Comparison of ENCODE assay signal across 7 mouse cellular contexts in the genomic region with DNA sequence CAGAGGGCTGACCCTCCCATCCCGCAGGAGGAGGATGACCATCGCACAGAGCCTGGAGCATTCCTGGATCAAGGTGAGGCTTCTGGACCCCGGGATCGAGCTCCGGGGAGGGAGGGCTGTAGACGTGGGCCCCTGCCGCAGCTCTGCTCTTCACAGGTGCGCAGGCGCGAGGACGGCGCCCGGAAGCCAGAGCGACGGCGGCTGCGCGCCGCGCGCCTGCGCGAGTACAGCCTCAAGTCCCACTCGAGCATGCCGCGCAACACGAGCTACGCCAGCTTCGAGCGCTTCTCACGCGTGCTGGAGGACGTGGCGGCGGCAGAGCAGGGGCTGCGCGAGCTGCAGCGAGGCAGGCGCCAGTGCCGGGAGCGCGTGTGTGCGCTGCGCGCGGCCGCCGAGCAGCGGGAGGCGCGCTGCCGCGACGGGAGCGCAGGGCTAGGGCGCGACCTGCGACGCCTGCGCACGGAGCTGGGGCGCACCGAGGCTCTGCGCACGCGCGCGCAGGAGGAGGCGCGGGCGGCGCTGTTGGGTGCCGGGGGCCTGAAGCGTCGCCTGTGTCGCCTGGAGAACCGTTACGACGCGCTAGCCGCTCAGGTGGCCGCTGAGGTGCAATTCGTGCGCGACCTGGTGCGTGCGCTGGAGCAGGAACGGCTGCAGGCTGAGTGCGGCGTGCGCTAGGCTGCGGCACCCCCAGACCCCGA. TPM values are rescaled to one million over a fixed set of nuclear protein-coding genes. Genes with fewer than 3 reads are reported as not detected.
DNase-seq lines count a peak whose midpoint lies in the region; ATAC-seq and TF ChIP-seq lines count a peak whose summit lies in the region.

No protein-coding gene starts in this region.

- intact Hi-C loops in gastrocnemius, postnatal 36 days (cut with DNase I) = no loop called here
- intact Hi-C loops in left cerebral cortex, postnatal 36 days (cut with DNase I) = loop anchor here (10.0 kb wide), 1 partner anchor 262 kb away; a partner anchor contains a TSS

- peak overlapping the region; percentile 87 for H3K4me2 ChIP-seq in intestine, postnatal 0 days (replicated peaks; ENCODE audit: low read depth)

- no peaks in the 10 kb centered on the region for H3K9me3 ChIP-seq in intestine, postnatal 0 days (ENCODE audit: control insufficient read depth)

- peak overlapping the region; percentile 73 for H3K9ac ChIP-seq in intestine, postnatal 0 days (ENCODE audit: low read depth, low read length)

- TF ChIP-seq POLR2A in small intestine, adult 2 months (IDR thresholded peaks at IDR 0.05; ENCODE audit: low read depth, low read length) = no peak

- under 1% methylated on average over 68 of the region's 93 CpGs for WGBS in intestine, postnatal 0 days
- WGBS in small intestine, adult 2 months = 1% methylated on average over 92 of the region's 93 CpGs

- peak; percentile 82 for ATAC-seq in intestine, postnatal 0 days

- peak; percentile 46 for TF ChIP-seq CTCF in intestine, postnatal 0 days (IDR thresholded peaks at IDR 0.05; ENCODE audit: low read depth)
- no peak for TF ChIP-seq CTCF in small intestine, adult 2 months (IDR thresholded peaks at IDR 0.05; ENCODE audit: extremely low read depth, insufficient read length, insufficient replicate concordance, low read depth, low read length)

- H3K27ac ChIP-seq in intestine, postnatal 0 days (ENCODE audit: low read depth, low read length) = peak overlapping the region; percentile 75
- H3K27ac ChIP-seq in small intestine, adult 2 months (ENCODE audit: insufficient read depth, low read depth, low read length) = peak overlapping the region; percentile 79

- peaks cover 21% of the 10 kb centered on the region; the same call in 1 of the 2 replicates for H3K36me3 ChIP-seq in intestine, postnatal 0 days (ENCODE audit: control insufficient read depth, insufficient read depth)
- H3K36me3 ChIP-seq in small intestine, adult 2 months (ENCODE audit: control insufficient read depth, insufficient read depth, low read length) = peaks cover 11% of the 10 kb centered on the region; the same call in 1 of the 2 replicates

- DNase-seq in adrenal gland, adult 8-10 months = peak; percentile 72
- DNase-seq in embryo, embryonic 10.5 days (ENCODE audit: low spot score) = peak; percentile 84
- DNase-seq in gastrocnemius, postnatal 36 days = peak; percentile 72 to 84
- DNase-seq in left cerebral cortex, postnatal 36 days (ENCODE audit: low spot score in 2 of 2) = peak; percentile 88 to 94
- peak; percentile 88 for DNase-seq in mesoderm, embryonic 11.5 days (ENCODE audit: low read depth, low spot score)

- H3K4me3 ChIP-seq in intestine, postnatal 0 days (ENCODE audit: low read depth, low read length) = peak overlapping the region; percentile 55
- H3K4me3 ChIP-seq in small intestine, adult 2 months (ENCODE audit: low read depth, low read length) = peak overlapping the region; percentile 71

- H3K4me1 ChIP-seq in intestine, postnatal 0 days (replicated peaks; ENCODE audit: control insufficient read depth, insufficient read depth, low read length) = peaks cover 15% of the 10 kb centered on the region
- peaks cover 23% of the 10 kb centered on the region for H3K4me1 ChIP-seq in small intestine, adult 2 months (ENCODE audit: control insufficient read depth, insufficient read depth, insufficient read length, low read length)

- H3K27me3 ChIP-seq in intestine, postnatal 0 days (replicated peaks; ENCODE audit: control insufficient read depth, insufficient read depth, low read length) = no peaks in the 10 kb centered on the region
- 0 out of 2 replicates have a peak, but pooled peaks cover 4% of the 10 kb centered on the region for H3K27me3 ChIP-seq in small intestine, adult 2 months (ENCODE audit: control insufficient read depth, insufficient read depth, low read length)

RNA-seq across cellular contexts. Expression of a gene that starts 8.8 kb away (rescaled TPM):
- not detected for total RNA-seq in adrenal gland, adult 8-10 months (2022)
- not detected for total RNA-seq in gastrocnemius, postnatal 36 days (2021)
- polyA plus RNA-seq in intestine, postnatal 0 days (2015; fragmentation: Nextera tagmentation; extraction: Ambion mirVana) = 0.12 TPM in 2 replicates
- not detected for total RNA-seq in left cerebral cortex, postnatal 36 days (2021)
- polyA plus RNA-seq in small intestine, adult 2 months (2012; rRNA removed) = not detected in 2 replicates

RNA-seq across cellular contexts. Expression of a gene that starts 9.4 kb away (rescaled TPM):
- total RNA-seq in adrenal gland, adult 8-10 months (2022) = not detected
- 10 to 100 TPM; 44.9 to 76.8 TPM for total RNA-seq in gastrocnemius, postnatal 36 days (2021)
- polyA plus RNA-seq in intestine, postnatal 0 days (2015; fragmentation: Nextera tagmentation; extraction: Ambion mirVana) = 0.08 and 0.10 TPM in 2 replicates
- under 1 TPM in 1 of 2 experiments, not detected in 1; 0.34 TPM for total RNA-seq in left cerebral cortex, postnatal 36 days (2021)
- polyA plus RNA-seq in small intestine, adult 2 months (2012; rRNA removed) = not detected in 2 replicates

RNA-seq across cellular contexts. Expression of a gene that starts 9.6 kb away (rescaled TPM):
- 10 to 100 TPM; 67.7 to 88.0 (median 81.8) TPM for total RNA-seq in adrenal gland, adult 8-10 months (2022)
- 10 to 100 TPM; 21.1 to 23.9 TPM for total RNA-seq in gastrocnemius, postnatal 36 days (2021)
- polyA plus RNA-seq in intestine, postnatal 0 days (2015; fragmentation: Nextera tagmentation; extraction: Ambion mirVana) = 50.5 and 53.4 TPM in 2 replicates
- total RNA-seq in left cerebral cortex, postnatal 36 days (2021) = 10 to 100 TPM; 75.0 to 76.4 TPM
- 102 and 228 TPM in 2 replicates for polyA plus RNA-seq in small intestine, adult 2 months (2012; rRNA removed)

RNA-seq across cellular contexts. Expression of a gene that starts 16.0 kb away (rescaled TPM):
- total RNA-seq in adrenal gland, adult 8-10 months (2022) = 1,000 to 10,000 TPM; 1,447 to 1,655 (median 1,598) TPM
- 100 to 1,000 TPM; 880 to 957 TPM for total RNA-seq in gastrocnemius, postnatal 36 days (2021)
- polyA plus RNA-seq in intestine, postnatal 0 days (2015; fragmentation: Nextera tagmentation; extraction: Ambion mirVana) = 286 and 316 TPM in 2 replicates
- total RNA-seq in left cerebral cortex, postnatal 36 days (2021) = 100 to 1,000 TPM; 857 to 954 TPM
- 755 and 1,606 TPM in 2 replicates for polyA plus RNA-seq in small intestine, adult 2 months (2012; rRNA removed)

RNA-seq across cellular contexts. Expression of a gene that starts 24.7 kb away (rescaled TPM):
- total RNA-seq in adrenal gland, adult 8-10 months (2022) = 10 to 100 TPM; 22.8 to 32.5 (median 30.1) TPM
- 10 to 100 TPM; 14.0 to 16.3 TPM for total RNA-seq in gastrocnemius, postnatal 36 days (2021)
- 32.8 and 36.5 TPM in 2 replicates for polyA plus RNA-seq in intestine, postnatal 0 days (2015; fragmentation: Nextera tagmentation; extraction: Ambion mirVana)
- total RNA-seq in left cerebral cortex, postnatal 36 days (2021) = 10 to 100 TPM; 26.7 to 31.8 TPM
- polyA plus RNA-seq in small intestine, adult 2 months (2012; rRNA removed) = 29.1 and 53.3 TPM in 2 replicates

Comparison
In these comparisons a context has a peak if more than half of its experiments do, and no peak if none do; other contexts are left out.
1. Peak in every context shown above with its lines: DNase-seq, ATAC-seq, H3K4me3 ChIP-seq and H3K27ac ChIP-seq.
2. RNA of a gene that starts 9.4 kb away (total RNA-seq): 44.9 to 76.8 TPM in gastrocnemius, postnatal 36 days; 0.34 TPM in left cerebral cortex, postnatal 36 days and not detected in adrenal gland, adult 8-10 months; every median in the first group is over 10 times any median in the second.